Mouse (Mus musculus) bone marrow, adult 2 months (tissue): ENCODE measurements around the gene Tgfbrap1.

Experiments
- CTCF ChIP-seq: fragments of 200-500 bp; IDR thresholded peaks from 2 replicates; pipeline ENCODE4 v1.5.1; 2011; ENCODE audit warnings: low read length, control low read depth; ENCODE audit not compliant: control insufficient read depth, insufficient read depth
- POLR2A ChIP-seq: fragments of 200-500 bp; IDR thresholded peaks from 2 replicates; pipeline ENCODE4 v1.6.1; 2011; ENCODE audit warnings: low read depth, mild to moderate bottlenecking, control low read depth, low read length, borderline replicate concordance; ENCODE audit not compliant: control insufficient read depth

GRCm38 (mm10) chr1:43072028-43072427 is 26.4 kb downstream of the Tgfbrap1 start:
- TF ChIP-seq CTCF (no peak), POLR2A (no peak)
